Mouse (Mus musculus) embryonic fibroblast, embryonic 13.5 days (primary cell): ENCODE measurements around the gene Birc7.

Experiments
- CTCF ChIP-seq: IDR thresholded peaks from 2 replicates; pipeline ENCODE4 v1.5.1; 2011; ENCODE audit warnings: mild to moderate bottlenecking, control low read depth, low read length, moderate library complexity, borderline replicate concordance; ENCODE audit not compliant: insufficient read depth
- POLR2A ChIP-seq: IDR thresholded peaks from 2 replicates; pipeline ENCODE4 v1.6.1; 2011; ENCODE audit warnings: low read depth, mild to moderate bottlenecking, control low read depth, low read length, moderate library complexity

DNA sequence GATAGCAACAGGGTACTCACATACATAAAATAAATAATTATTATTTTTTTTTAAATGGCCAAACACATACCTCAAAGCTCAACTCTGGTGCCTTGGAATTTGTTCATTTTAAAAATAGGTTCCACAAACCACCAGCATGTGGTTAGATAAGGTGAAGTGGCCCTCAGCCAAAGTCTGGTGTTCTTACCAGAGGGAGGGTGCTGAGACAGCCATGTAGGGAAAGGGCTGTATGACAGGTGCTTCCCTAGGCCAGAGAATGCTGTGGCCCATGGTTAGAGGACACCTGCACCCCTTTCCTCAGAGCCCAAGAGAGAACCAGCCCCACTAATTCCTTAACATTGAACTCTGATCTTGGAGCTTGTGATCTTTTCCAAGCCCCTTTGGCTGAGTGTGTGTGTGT is 11.4 kb downstream of the Birc7 start:
- no peak for TF ChIP-seq CTCF
- no peak for TF ChIP-seq POLR2A
